Mouse (Mus musculus) thymus, postnatal 36 days (tissue): Measurements from ENCODE around the gene 4930535I16Rik.

Source experiments
- DNase-seq, 2 experiments: peaks; one replicate each; pipeline ENCODE4 v3.0.0; 2022; ENCODE audit warnings: mixed read lengths in 2 of 2

The 4930535I16Rik gene

GRCm38 (mm10) chr4:123917548-123918140 is at the start of gene 4930535I16Rik:
Gene 4930535I16Rik (minus strand): TSS chr4:123918022.
- DNase-seq, result no peak

GRCm38 (mm10) chr4:123962721-123963120 is 44.9 kb upstream of the 4930535I16Rik start:
- DNase-seq, result no peak

DNA sequence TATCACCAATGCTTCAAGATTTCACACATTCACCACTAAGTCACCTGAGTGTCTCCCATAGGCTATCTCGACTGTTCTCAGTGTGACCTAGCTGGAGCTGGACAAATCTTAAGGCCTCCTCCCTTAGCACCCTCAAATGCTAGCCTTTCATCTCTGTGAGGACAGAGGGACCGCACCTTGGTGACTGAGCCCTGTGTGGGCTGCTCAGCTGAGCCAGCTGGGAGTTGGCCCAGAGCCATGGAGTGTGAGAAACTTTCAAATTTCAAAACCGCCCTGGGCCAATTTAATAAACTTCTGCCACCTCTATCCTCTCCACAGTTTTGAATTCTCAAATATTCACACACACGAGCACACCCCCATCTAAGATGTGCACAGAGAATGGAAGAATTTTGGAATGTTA is 43.1 kb upstream of the 4930535I16Rik start:
- DNase-seq, result no peak

DNA sequence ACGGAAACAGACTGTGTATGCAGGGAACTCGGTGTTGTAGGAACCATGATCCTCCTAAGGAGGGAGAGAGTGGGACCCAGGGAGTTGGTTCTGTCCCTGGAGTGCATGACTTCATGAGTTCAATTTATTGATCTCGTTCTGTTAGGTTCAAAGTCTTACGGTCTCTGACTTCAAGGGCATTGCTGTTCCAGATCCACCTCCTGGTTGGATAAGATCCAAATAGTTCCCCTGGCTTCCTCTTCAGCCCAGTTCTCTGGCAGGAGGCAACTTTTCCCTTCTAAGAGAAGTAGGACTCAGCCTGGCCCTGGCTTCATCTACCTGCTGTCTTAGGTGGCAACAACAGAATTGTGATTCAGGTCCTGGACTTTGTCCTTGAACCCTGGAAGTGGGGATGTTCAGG is 40.1 kb upstream of the 4930535I16Rik start:
- no peak for DNase-seq

DNA sequence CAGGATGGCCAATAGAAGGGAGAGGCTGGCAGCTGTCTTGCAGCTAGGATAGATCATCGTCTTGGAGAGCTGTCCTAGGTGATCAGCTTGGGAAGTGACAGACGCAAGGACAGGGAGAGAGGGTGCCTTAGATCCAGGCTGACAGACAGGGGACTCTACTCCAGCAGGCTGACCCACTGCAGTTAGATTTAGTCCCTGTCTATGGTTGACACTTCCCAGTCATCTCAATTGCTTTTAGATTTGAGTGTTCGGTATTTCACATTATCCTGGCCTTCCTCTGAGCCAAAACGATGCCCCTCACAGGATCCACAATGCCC is 39.6 kb upstream of the 4930535I16Rik start:
- DNase-seq, result no peak

DNA sequence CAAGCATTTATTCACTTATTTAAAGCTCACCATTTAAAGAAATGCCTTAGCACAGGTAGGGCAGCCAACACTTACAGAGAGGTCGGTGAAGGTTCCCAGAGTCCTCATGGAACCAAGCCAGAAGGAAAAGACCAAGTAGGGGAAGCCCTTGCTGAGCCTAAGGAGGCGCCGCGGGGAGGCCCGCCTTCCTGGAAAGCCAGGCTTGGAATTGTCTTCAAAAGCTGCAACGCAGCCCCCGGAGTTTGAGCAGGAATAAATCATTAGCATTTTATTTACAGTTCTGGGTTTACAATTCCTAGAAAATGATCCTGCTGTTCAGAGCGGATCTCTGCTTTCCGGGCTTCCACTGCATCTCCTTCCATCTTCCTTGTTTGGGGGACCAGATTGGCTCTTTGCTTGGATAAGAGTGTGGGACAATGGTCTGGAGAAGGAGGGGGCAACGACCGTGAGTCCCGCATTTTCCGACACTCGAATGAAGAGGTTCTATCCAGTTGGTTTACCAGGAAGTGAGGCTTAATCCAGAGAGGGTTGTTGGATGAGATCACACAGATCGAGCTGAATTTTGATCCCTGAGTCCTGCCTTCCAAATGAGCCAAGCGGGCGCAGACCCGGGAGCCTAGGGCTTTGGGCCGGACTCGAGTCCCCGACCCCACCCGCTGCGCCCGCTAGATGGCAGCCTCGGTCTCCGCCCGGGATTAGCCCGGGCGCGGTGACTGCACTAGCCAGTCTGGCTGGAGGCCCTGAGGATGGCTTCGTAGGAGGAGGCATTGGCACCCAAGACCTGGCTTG is 39.1 kb upstream of the 4930535I16Rik start:
- peak; percentile 53 to 58 for DNase-seq

GRCm38 (mm10) chr4:123952059-123952458 is 34.2 kb upstream of the 4930535I16Rik start:
- DNase-seq, result no peak

GRCm38 (mm10) chr4:123949649-123950048 is 31.8 kb upstream of the 4930535I16Rik start:
- DNase-seq, result no peak

- DNase-seq, result no peak
These were observed 31.1 kb upstream of the 4930535I16Rik start for GRCm38 (mm10) chr4:123948901-123949300.

GRCm38 (mm10) chr4:123947149-123947548 is 29.3 kb upstream of the 4930535I16Rik start:
- no peak for DNase-seq

DNA sequence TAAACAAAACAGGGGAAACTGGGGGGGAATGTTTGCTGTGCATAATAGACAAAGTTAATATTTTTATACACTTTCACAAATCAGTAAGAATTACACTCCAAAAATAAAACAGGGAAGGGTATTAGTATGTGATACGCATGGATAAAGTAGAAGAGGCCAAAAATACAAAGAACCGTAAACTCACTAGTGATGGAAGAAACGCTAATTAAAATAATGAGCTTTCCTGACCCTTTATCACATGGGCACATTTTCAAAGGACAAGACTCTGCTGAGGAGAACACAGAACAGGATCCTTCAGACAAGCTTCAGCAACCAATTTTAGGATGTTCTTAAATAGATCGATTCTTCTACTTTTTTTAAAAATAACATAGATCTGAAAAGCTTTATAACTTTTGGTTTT is 28.9 kb upstream of the 4930535I16Rik start:
- DNase-seq, result no peak

- peak; percentile 27 to 33 for DNase-seq
These were observed 23.1 kb upstream of the 4930535I16Rik start for GRCm38 (mm10) chr4:123940878-123941277.

DNA sequence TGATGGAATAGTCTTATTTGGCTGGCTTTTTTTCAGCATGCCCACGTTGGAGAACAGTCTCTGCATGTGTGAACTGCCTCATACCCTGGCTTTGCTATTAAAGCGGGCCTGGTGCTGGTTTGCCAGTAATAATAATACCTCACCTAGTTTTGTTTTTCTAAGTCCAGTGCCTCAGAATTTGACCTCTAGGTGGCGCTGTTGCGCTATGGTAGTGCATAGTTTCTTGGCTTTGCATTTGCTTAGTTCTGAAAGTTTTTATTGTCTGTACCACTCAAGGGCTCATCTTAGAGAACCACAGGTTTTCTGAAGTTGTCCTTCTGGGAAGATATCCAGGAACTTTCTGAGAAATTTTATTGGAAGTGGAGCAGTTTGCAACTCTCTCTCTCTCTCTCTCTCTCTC is 22.0 kb upstream of the 4930535I16Rik start:
- DNase-seq, result peak; percentile 50 to 66

DNA sequence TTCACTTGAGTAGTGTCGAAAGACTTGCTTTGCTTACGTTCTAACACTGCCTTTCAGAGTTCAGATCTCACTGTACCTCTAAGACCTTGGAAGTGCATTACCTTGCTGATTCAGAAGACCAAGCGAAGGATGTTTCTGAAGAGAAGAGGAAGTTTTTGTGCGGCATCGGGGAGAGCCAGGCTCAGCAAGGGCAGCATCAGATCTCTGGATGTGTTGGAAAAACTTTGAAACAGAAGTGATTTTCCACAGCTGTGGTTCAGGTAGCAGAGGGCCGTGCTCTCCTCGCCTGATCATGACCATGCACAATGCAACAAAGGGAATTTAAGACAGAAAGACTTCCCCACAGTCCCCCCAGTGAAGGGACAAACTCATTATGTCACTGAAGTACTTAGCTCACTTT is 18.2 kb upstream of the 4930535I16Rik start:
- no peak for DNase-seq

GRCm38 (mm10) chr4:123934306-123934705 is 16.5 kb upstream of the 4930535I16Rik start:
- DNase-seq, result no peak

DNA sequence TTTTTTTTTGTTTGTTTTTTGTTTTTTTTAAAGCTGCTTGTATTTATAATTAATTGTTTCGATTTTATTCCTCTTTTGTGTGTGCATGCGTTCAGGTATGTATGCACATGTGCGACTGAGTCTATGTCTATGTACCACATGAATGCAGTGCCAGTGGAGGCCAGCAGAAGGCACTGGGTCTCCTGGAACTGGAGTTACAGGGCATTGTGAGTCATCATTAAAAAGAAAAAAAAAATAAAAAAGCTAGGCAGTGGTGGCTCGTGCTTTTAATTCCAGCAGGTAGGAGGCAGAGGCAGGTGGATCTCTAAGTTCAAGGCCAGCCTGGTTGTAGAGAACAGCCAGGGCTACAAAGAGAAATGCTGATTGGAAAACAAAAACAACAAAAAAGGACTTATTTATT is 12.2 kb upstream of the 4930535I16Rik start:
- no peak for DNase-seq

DNA sequence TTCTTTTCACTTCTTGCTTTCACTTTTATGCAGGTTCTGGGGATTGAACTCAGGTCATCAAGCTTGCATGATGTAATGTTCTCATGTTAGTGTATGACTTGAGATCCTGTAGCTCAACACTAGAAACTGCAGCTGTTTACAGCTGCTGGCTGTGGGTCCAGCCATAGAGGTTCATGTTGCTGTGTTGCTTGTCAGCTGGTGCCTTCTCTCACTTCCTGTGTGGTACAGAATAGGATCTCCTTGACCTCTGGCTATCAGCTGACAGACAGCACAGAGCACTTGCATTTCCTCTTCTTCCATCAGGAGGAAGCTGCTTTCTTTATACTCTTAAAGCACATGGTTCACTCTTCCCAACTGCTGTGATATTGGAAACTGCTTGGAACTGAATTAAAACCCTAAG is 10.1 kb upstream of the 4930535I16Rik start:
- DNase-seq, result no peak

DNA sequence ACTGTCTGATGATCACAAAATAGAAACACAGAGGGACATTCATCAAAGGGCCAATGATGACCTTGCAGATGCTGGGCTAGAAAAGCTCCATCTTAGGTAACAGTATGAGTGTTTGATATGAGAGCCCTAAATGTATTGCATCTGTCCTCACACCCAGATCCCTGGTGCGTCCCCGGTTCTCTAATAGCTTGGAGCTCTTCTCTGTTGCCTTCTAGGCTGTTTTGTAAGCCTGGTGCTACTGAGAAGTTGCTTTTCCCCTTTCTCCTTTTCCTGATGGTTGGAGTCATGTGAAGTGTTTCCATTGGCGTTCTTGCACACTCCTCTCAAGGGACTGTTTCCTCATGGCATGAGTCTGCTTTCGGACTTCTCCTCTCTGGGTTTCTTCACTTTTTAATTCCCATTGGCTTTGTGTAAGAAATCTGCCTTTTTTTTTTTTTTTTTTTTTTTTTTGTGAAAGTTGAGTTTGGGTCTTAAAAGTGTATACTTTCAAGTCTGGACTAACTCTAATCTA is 3.3 kb upstream of the 4930535I16Rik start:
- DNase-seq, result no peak

DNA sequence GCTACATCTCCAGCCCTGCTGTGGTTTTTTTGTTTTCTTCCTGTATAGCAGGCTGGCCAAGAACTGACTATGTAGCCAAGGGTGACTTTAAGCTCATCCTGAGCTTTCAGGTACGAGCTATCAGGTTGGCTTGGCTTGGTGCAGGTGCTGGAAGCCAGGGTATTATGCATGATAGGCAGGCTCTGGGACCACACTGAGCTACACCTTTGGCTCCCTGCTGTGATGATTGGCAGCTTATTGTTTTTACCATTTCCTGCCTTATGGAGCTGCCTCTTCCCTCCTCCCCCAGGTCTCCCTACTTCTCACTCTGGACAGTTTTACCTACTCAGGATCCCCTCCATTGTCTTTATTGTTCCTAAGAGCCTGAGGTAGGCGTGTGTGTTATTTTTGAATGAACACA is 1.0 kb upstream of the 4930535I16Rik start:
- no peak for DNase-seq

DNA sequence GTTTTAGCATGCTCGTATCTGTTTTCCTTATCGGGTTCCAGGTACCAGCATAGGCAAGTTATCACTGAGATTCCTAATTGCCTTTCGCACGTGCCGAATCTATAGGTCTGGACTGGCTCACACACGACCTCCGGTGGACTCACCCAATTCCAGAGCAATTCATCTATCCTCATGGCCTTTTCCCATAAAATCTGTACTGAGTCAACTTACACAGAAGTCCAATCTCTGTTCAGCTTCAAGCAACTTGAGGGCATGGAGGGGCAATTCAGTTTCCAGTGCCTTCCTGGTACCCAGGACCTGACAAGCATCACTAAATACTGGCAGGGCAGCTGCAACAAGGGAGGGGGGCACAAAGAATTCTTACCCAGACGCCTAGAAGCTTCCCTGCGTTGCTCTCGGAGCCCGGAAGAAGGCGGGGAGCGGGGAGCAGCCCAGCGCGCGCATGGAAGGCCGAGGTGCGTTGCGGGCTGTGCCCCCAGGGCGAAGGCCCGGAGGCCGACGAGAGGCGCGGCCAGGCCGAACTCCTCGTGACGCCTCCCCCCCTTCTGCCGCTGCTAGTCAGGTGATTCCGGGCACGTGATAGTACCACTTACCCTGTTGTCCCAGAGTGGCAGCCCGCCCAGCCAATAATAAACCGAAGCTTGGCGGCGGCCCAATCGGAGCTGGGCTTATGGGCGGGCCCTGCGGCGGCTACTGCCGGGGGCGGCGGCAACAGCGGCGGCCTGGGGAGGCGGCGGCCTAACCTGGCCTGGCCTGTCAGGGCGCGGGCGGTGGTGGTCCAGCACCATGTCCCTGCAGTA is 874 bp downstream of the 4930535I16Rik start, which contains the start of gene Rragc:
Gene Rragc (plus strand): TSS at position 699 of the 800 bp plus-strand sequence.
- DNase-seq, result peak; percentile 100

- DNase-seq, result no peak
These were observed 5.4 kb downstream of the 4930535I16Rik start for GRCm38 (mm10) chr4:123912431-123912830.

DNA sequence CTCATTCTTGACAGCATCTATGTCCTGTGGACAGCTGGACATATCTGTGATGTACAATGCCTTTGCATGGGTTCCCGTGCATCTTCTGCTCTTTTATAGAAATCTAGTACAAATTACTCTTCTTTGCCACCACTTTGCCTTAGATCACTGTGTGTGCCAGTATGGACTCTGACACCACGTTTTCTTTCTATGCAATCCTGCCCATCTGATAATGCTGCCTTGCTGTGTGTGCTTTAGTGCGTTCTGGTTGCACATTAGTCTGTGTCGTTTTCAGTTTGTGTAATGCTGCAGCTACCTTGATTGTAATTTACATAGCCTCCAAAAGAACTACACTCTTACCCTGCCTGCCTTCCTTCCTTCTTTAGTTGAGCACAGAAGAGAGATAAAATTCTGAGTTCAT is 6.3 kb downstream of the 4930535I16Rik start:
- DNase-seq, result no peak

DNA sequence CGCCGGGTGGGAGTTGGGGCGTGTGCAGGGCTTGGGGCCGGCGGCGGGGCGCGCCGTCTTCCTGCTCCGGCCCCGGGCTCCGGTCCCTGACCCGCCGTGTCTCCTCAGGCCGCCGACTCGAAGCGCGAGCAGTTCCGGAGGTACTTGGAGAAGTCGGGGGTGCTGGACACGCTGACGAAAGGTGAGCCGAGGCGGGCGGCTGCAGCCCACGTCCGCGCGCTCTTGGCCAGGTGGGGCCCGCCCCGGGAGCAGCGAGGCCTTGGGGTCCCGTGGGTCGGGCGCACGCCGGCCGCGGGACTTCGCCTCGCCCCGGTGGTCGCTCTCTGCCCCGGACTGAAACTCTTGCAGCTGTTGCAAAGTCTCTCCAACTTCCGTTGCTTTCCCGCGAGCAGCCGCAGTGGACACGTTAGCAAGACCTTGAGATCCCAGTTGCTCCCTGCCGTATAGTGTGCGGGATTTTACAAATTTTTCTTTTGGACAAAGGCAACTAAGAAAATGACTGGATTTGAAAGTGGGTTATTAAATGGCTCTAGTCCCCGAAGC is 12.6 kb downstream of the 4930535I16Rik start:
- DNase-seq, result no peak
